Mouse (Mus musculus): ENCODE measurements at regions not wholly inside any gene's neighbourhood (a gene's known extent, or its start where the extent isn't known, plus 50 kb on each side); places are given as distances from the start of the nearest gene placed in this dataset.

GRCm38 (mm10) chrX:158544021-158544420, 500.9 kb upstream of the Cnksr2 start:
- H3K4me3 ChIP-seq (replicated peaks; ENCODE audit: low read length) = no peak overlapping the region
- H3K27me3 ChIP-seq (ENCODE audit: insufficient read depth, low read length) = no peaks in the 10 kb centered on the region
- no peaks in the 10 kb centered on the region for H3K4me1 ChIP-seq (replicated peaks; ENCODE audit: low read depth, low read length)
- TF ChIP-seq POU5F1 (IDR thresholded peaks at IDR 0.05; ENCODE audit: borderline replicate concordance, low read length) = no peak
- TF ChIP-seq NANOG (IDR thresholded peaks at IDR 0.05; ENCODE audit: borderline replicate concordance, low read length) = no peak
- TF ChIP-seq CTCF (conservative IDR thresholded peaks at IDR 0.05; ENCODE audit: low read length) = no peak
- H3K9me3 ChIP-seq (ENCODE audit: low read length) = no peaks in the 10 kb centered on the region
- H3K36me3 ChIP-seq (ENCODE audit: insufficient read depth, low read length) = no peaks in the 10 kb centered on the region

- TF ChIP-seq POU5F1 (IDR thresholded peaks at IDR 0.05; ENCODE audit: borderline replicate concordance, low read length) (no peak), NANOG (IDR thresholded peaks at IDR 0.05; ENCODE audit: borderline replicate concordance, low read length) (no peak), CTCF (conservative IDR thresholded peaks at IDR 0.05; ENCODE audit: low read length) (no peak)
Observed at GRCm38 (mm10) chrX:158577856-158578255, 534.8 kb upstream of the Cnksr2 start.

GRCm38 (mm10) chrX:158613136-158613535, 570.0 kb upstream of the Cnksr2 start:
- Histone ChIP-seq H3K4me1 (replicated peaks; ENCODE audit: low read depth, low read length) (no peaks in the 10 kb centered on the region), H3K36me3 (ENCODE audit: insufficient read depth, low read length) (no peaks in the 10 kb centered on the region), H3K4me3 (replicated peaks; ENCODE audit: low read length) (no peak overlapping the region), H3K9me3 (ENCODE audit: low read length) (no peaks in the 10 kb centered on the region), H3K27me3 (ENCODE audit: insufficient read depth, low read length) (no peaks in the 10 kb centered on the region)
- no peak for TF ChIP-seq POU5F1 (IDR thresholded peaks at IDR 0.05; ENCODE audit: borderline replicate concordance, low read length)
- TF ChIP-seq NANOG (IDR thresholded peaks at IDR 0.05; ENCODE audit: borderline replicate concordance, low read length) = no peak
- no peak for TF ChIP-seq CTCF (conservative IDR thresholded peaks at IDR 0.05; ENCODE audit: low read length)

More at GRCm38 (mm10) chrX:158577856-158578255, 534.8 kb upstream of the Cnksr2 start:
- H3K9me3 ChIP-seq (ENCODE audit: low read length) = no peaks in the 10 kb centered on the region
- H3K36me3 ChIP-seq (ENCODE audit: insufficient read depth, low read length) = no peaks in the 10 kb centered on the region
- no peak overlapping the region for H3K4me3 ChIP-seq (replicated peaks; ENCODE audit: low read length)
- no peaks in the 10 kb centered on the region for H3K4me1 ChIP-seq (replicated peaks; ENCODE audit: low read depth, low read length)
- no peaks in the 10 kb centered on the region for H3K27me3 ChIP-seq (ENCODE audit: insufficient read depth, low read length)

- Histone ChIP-seq H3K4me3 (replicated peaks; ENCODE audit: low read length) (no peak overlapping the region), H3K9me3 (ENCODE audit: low read length) (no peaks in the 10 kb centered on the region), H3K36me3 (ENCODE audit: insufficient read depth, low read length) (no peaks in the 10 kb centered on the region), H3K27me3 (ENCODE audit: insufficient read depth, low read length) (no peaks in the 10 kb centered on the region), H3K4me1 (replicated peaks; ENCODE audit: low read depth, low read length) (no peaks in the 10 kb centered on the region)
- TF ChIP-seq NANOG (IDR thresholded peaks at IDR 0.05; ENCODE audit: borderline replicate concordance, low read length) (no peak), CTCF (conservative IDR thresholded peaks at IDR 0.05; ENCODE audit: low read length) (peak; percentile 55), POU5F1 (IDR thresholded peaks at IDR 0.05; ENCODE audit: borderline replicate concordance, low read length) (no peak)
Observed at GRCm38 (mm10) chrX:158613607-158614006, 570.5 kb upstream of the Cnksr2 start.

GRCm38 (mm10) chrX:158614029-158614428, 570.9 kb upstream of the Cnksr2 start:
- TF ChIP-seq NANOG (IDR thresholded peaks at IDR 0.05; ENCODE audit: borderline replicate concordance, low read length) (no peak), CTCF (conservative IDR thresholded peaks at IDR 0.05; ENCODE audit: low read length) (no peak), POU5F1 (IDR thresholded peaks at IDR 0.05; ENCODE audit: borderline replicate concordance, low read length) (no peak)
- Histone ChIP-seq H3K36me3 (ENCODE audit: insufficient read depth, low read length) (no peaks in the 10 kb centered on the region), H3K4me1 (replicated peaks; ENCODE audit: low read depth, low read length) (no peaks in the 10 kb centered on the region), H3K4me3 (replicated peaks; ENCODE audit: low read length) (no peak overlapping the region), H3K27me3 (ENCODE audit: insufficient read depth, low read length) (no peaks in the 10 kb centered on the region), H3K9me3 (ENCODE audit: low read length) (no peaks in the 10 kb centered on the region)

- H3K4me3 ChIP-seq (replicated peaks; ENCODE audit: low read length) = no peak overlapping the region
- no peaks in the 10 kb centered on the region for H3K27me3 ChIP-seq (ENCODE audit: insufficient read depth, low read length)
- TF ChIP-seq POU5F1 (IDR thresholded peaks at IDR 0.05; ENCODE audit: borderline replicate concordance, low read length) (no peak), NANOG (IDR thresholded peaks at IDR 0.05; ENCODE audit: borderline replicate concordance, low read length) (no peak), CTCF (conservative IDR thresholded peaks at IDR 0.05; ENCODE audit: low read length) (no peak)
- no peaks in the 10 kb centered on the region for H3K4me1 ChIP-seq (replicated peaks; ENCODE audit: low read depth, low read length)
- no peaks in the 10 kb centered on the region for H3K36me3 ChIP-seq (ENCODE audit: insufficient read depth, low read length)
- H3K9me3 ChIP-seq (ENCODE audit: low read length) = no peaks in the 10 kb centered on the region
Observed at GRCm38 (mm10) chrX:158614452-158614851, 571.4 kb upstream of the Cnksr2 start.

- TF ChIP-seq NANOG (IDR thresholded peaks at IDR 0.05; ENCODE audit: borderline replicate concordance, low read length) = no peak
- no peak for TF ChIP-seq POU5F1 (IDR thresholded peaks at IDR 0.05; ENCODE audit: borderline replicate concordance, low read length)
- no peak for TF ChIP-seq CTCF (conservative IDR thresholded peaks at IDR 0.05; ENCODE audit: low read length)
- H3K9me3 ChIP-seq (ENCODE audit: low read length) = no peaks in the 10 kb centered on the region
- H3K27me3 ChIP-seq (ENCODE audit: insufficient read depth, low read length) = no peaks in the 10 kb centered on the region
- no peaks in the 10 kb centered on the region for H3K36me3 ChIP-seq (ENCODE audit: insufficient read depth, low read length)
- no peak overlapping the region for H3K4me3 ChIP-seq (replicated peaks; ENCODE audit: low read length)
- H3K4me1 ChIP-seq (replicated peaks; ENCODE audit: low read depth, low read length) = no peaks in the 10 kb centered on the region
Observed at GRCm38 (mm10) chrX:158615096-158615495, 572.0 kb upstream of the Cnksr2 start.

GRCm38 (mm10) chrX:158627390-158627789, 582.7 kb upstream of the Rps6ka3 start:
- TF ChIP-seq CTCF (conservative IDR thresholded peaks at IDR 0.05; ENCODE audit: low read length) (no peak), POU5F1 (IDR thresholded peaks at IDR 0.05; ENCODE audit: borderline replicate concordance, low read length) (no peak), NANOG (IDR thresholded peaks at IDR 0.05; ENCODE audit: borderline replicate concordance, low read length) (no peak)
- H3K9me3 ChIP-seq (ENCODE audit: low read length) = no peaks in the 10 kb centered on the region
- no peak overlapping the region for H3K4me3 ChIP-seq (replicated peaks; ENCODE audit: low read length)
- H3K27me3 ChIP-seq (ENCODE audit: insufficient read depth, low read length) = no peaks in the 10 kb centered on the region
- H3K4me1 ChIP-seq (replicated peaks; ENCODE audit: low read depth, low read length) = no peaks in the 10 kb centered on the region
- H3K36me3 ChIP-seq (ENCODE audit: insufficient read depth, low read length) = no peaks in the 10 kb centered on the region

- H3K4me1 ChIP-seq (replicated peaks; ENCODE audit: low read depth, low read length) = no peaks in the 10 kb centered on the region
- H3K27me3 ChIP-seq (ENCODE audit: insufficient read depth, low read length) = no peaks in the 10 kb centered on the region
- no peaks in the 10 kb centered on the region for H3K36me3 ChIP-seq (ENCODE audit: insufficient read depth, low read length)
- no peaks in the 10 kb centered on the region for H3K9me3 ChIP-seq (ENCODE audit: low read length)
- TF ChIP-seq CTCF (conservative IDR thresholded peaks at IDR 0.05; ENCODE audit: low read length) (no peak), POU5F1 (IDR thresholded peaks at IDR 0.05; ENCODE audit: borderline replicate concordance, low read length) (no peak), NANOG (IDR thresholded peaks at IDR 0.05; ENCODE audit: borderline replicate concordance, low read length) (no peak)
- no peak overlapping the region for H3K4me3 ChIP-seq (replicated peaks; ENCODE audit: low read length)
Observed at GRCm38 (mm10) chrX:158632406-158632805, 577.7 kb upstream of the Rps6ka3 start.

Measured in E14TG2a.4 (cell line).